Comparison of ENCODE assay signal across 8 mouse cellular contexts in genomic region chr10:80131316-80131951, GRCm38 (mm10). TPM values are rescaled to one million over a fixed set of nuclear protein-coding genes. Genes with fewer than 3 reads are reported as not detected.
A peak's percentile ranks its signal among the peaks of the same experiment; 100 is the strongest.
DNase-seq lines count a peak whose midpoint lies in the region; ATAC-seq lines count a peak whose summit lies in the region.

No protein-coding gene starts in this region.

- H3K4me1 ChIP-seq in forebrain, embryonic 10.5 days: peaks cover 39% of the 10 kb centered on the region
- H3K4me1 ChIP-seq in limb, embryonic 13.5 days: peaks cover 22% of the 10 kb centered on the region
- peaks cover 25% of the 10 kb centered on the region for H3K4me1 ChIP-seq in neural tube, embryonic 15.5 days

- H3K4me2 ChIP-seq in limb, embryonic 13.5 days (replicated peaks): peak overlapping the region; percentile 56
- peak overlapping the region; percentile 24 for H3K4me2 ChIP-seq in neural tube, embryonic 15.5 days

- peak overlapping the region; percentile 48; the same call in 1 of the 2 replicates for H3K9ac ChIP-seq in limb, embryonic 13.5 days
- H3K9ac ChIP-seq in neural tube, embryonic 15.5 days (replicated peaks): peak overlapping the region; percentile 11; the same call in 1 of the 2 replicates

- peak overlapping the region; percentile 36 for H3K4me3 ChIP-seq in forebrain, embryonic 10.5 days
- peak overlapping the region; percentile 28 for H3K4me3 ChIP-seq in limb, embryonic 13.5 days
- peak overlapping the region; percentile 1; the same call in 1 of the 2 replicates for H3K4me3 ChIP-seq in neural tube, embryonic 15.5 days (replicated peaks)

- H3K9me3 ChIP-seq in forebrain, embryonic 10.5 days: no peaks in the 10 kb centered on the region
- 0 out of 2 replicates have a peak, but pooled peaks cover 5% of the 10 kb centered on the region for H3K9me3 ChIP-seq in limb, embryonic 13.5 days
- no peaks in the 10 kb centered on the region for H3K9me3 ChIP-seq in neural tube, embryonic 15.5 days (replicated peaks)

- peak; percentile 59 to 72 for DNase-seq in kidney, postnatal 4 days
- DNase-seq in kidney, adult 11 months: no peak
- DNase-seq in adrenal gland, postnatal 36 days: peak; percentile 72 to 78
- DNase-seq in forebrain, embryonic 10.5 days (ENCODE audit: extremely low spot score, low spot score): peak; percentile 62
- DNase-seq in c-Kit-positive CD71-positive TER-119-positive erythroid progenitor cells, embryonic 14.5 days (ENCODE audit: low spot score): no peak
- no peak for DNase-seq in lung, postnatal 25 days (ENCODE audit: low spot score)

- 16% methylated on average over 55 of the region's 55 CpGs for WGBS in forebrain, embryonic 10.5 days
- 14% methylated on average over 55 of the region's 55 CpGs for WGBS in limb, embryonic 13.5 days
- WGBS in neural tube, embryonic 15.5 days: 14% methylated on average over 55 of the region's 55 CpGs

- peak; percentile 52; the same call in 1 of the 2 replicates for ATAC-seq in limb, embryonic 13.5 days (ENCODE audit: low FRiP score, low read depth)
- ATAC-seq in neural tube, embryonic 15.5 days (ENCODE audit: low FRiP score): peak; percentile 74

- H3K27ac ChIP-seq in forebrain, embryonic 10.5 days: peak overlapping the region; percentile 54; the same call in 1 of the 2 replicates
- H3K27ac ChIP-seq in limb, embryonic 13.5 days: no peak overlapping the region; the same call in 1 of the 2 replicates
- peak overlapping the region; percentile 35; the same call in 1 of the 2 replicates for H3K27ac ChIP-seq in neural tube, embryonic 15.5 days (replicated peaks)

- peaks cover 100% of the 10 kb centered on the region for H3K36me3 ChIP-seq in forebrain, embryonic 10.5 days (replicated peaks)
- peaks cover 95% of the 10 kb centered on the region for H3K36me3 ChIP-seq in limb, embryonic 13.5 days
- peaks cover 94% of the 10 kb centered on the region for H3K36me3 ChIP-seq in neural tube, embryonic 15.5 days

- peaks cover 66% of the 10 kb centered on the region for H3K27me3 ChIP-seq in forebrain, embryonic 10.5 days (ENCODE audit: poor library complexity, severe bottlenecking)
- H3K27me3 ChIP-seq in limb, embryonic 13.5 days: peaks cover 30% of the 10 kb centered on the region
- H3K27me3 ChIP-seq in neural tube, embryonic 15.5 days (replicated peaks): no peaks in the 10 kb centered on the region

RNA-seq across cellular contexts. Expression of gene Atp5d, which starts 7.0 kb away (rescaled TPM):
- 100 to 1,000 TPM; 561 to 735 TPM for total RNA-seq in adrenal gland, postnatal 36 days (2021)
- 495 and 498 TPM in 2 replicates for polyA plus RNA-seq in forebrain, embryonic 10.5 days (2016; fragmentation: Nextera tagmentation; extraction: Ambion mirVana)
- polyA plus RNA-seq in limb, embryonic 13.5 days (2015; fragmentation: Nextera tagmentation; extraction: Ambion mirVana): 456 and 475 TPM in 2 replicates
- 553 and 558 TPM in 2 replicates for polyA plus RNA-seq in neural tube, embryonic 15.5 days (2015; fragmentation: Nextera tagmentation; extraction: Ambion mirVana)

RNA-seq across cellular contexts. Expression of gene Cbarp, which starts 9.2 kb away (rescaled TPM):
- 100 to 1,000 TPM in 1 of 2 experiments, 10 to 100 TPM in 1; 57.5 to 205 TPM for total RNA-seq in adrenal gland, postnatal 36 days (2021)
- polyA plus RNA-seq in forebrain, embryonic 10.5 days (2016; fragmentation: Nextera tagmentation; extraction: Ambion mirVana): 6.8 and 7.3 TPM in 2 replicates
- 7.4 and 8.1 TPM in 2 replicates for polyA plus RNA-seq in limb, embryonic 13.5 days (2015; fragmentation: Nextera tagmentation; extraction: Ambion mirVana)
- 91.9 and 93.0 TPM in 2 replicates for polyA plus RNA-seq in neural tube, embryonic 15.5 days (2015; fragmentation: Nextera tagmentation; extraction: Ambion mirVana)

RNA-seq across cellular contexts. Expression of gene Stk11, which starts 15.8 kb away (rescaled TPM):
- 100 to 1,000 TPM; 146 to 149 TPM for total RNA-seq in adrenal gland, postnatal 36 days (2021)
- 14.4 and 18.1 TPM in 2 replicates for polyA plus RNA-seq in forebrain, embryonic 10.5 days (2016; fragmentation: Nextera tagmentation; extraction: Ambion mirVana)
- 17.1 and 17.4 TPM in 2 replicates for polyA plus RNA-seq in limb, embryonic 13.5 days (2015; fragmentation: Nextera tagmentation; extraction: Ambion mirVana)
- 16.9 and 17.3 TPM in 2 replicates for polyA plus RNA-seq in neural tube, embryonic 15.5 days (2015; fragmentation: Nextera tagmentation; extraction: Ambion mirVana)

RNA-seq across cellular contexts. Expression of gene Midn, which starts 16.6 kb away (rescaled TPM):
- 100 to 1,000 TPM; 104 to 188 TPM for total RNA-seq in adrenal gland, postnatal 36 days (2021)
- 19.1 and 19.8 TPM in 2 replicates for polyA plus RNA-seq in forebrain, embryonic 10.5 days (2016; fragmentation: Nextera tagmentation; extraction: Ambion mirVana)
- polyA plus RNA-seq in limb, embryonic 13.5 days (2015; fragmentation: Nextera tagmentation; extraction: Ambion mirVana): 22.9 and 23.2 TPM in 2 replicates
- polyA plus RNA-seq in neural tube, embryonic 15.5 days (2015; fragmentation: Nextera tagmentation; extraction: Ambion mirVana): 19.4 and 20.5 TPM in 2 replicates

RNA-seq across cellular contexts. Expression of gene Sbno2, which starts 26.1 kb away (rescaled TPM):
- 10 to 100 TPM; 49.3 to 51.3 TPM for total RNA-seq in adrenal gland, postnatal 36 days (2021)
- polyA plus RNA-seq in forebrain, embryonic 10.5 days (2016; fragmentation: Nextera tagmentation; extraction: Ambion mirVana): 14.7 and 15.6 TPM in 2 replicates
- polyA plus RNA-seq in limb, embryonic 13.5 days (2015; fragmentation: Nextera tagmentation; extraction: Ambion mirVana): 13.5 and 15.2 TPM in 2 replicates
- 11.7 and 12.8 TPM in 2 replicates for polyA plus RNA-seq in neural tube, embryonic 15.5 days (2015; fragmentation: Nextera tagmentation; extraction: Ambion mirVana)

Comparison
In these comparisons a context has a peak if more than half of its experiments do, and no peak if none do; other contexts are left out.
1. DNase-seq: peak in kidney, postnatal 4 days (2 of 2), adrenal gland, postnatal 36 days (2 of 2) and forebrain, embryonic 10.5 days (single experiment); none in kidney, adult 11 months (single experiment), c-Kit-positive CD71-positive TER-119-positive erythroid progenitor cells, embryonic 14.5 days (single experiment) and lung, postnatal 25 days (single experiment).
2. RNA of gene Cbarp, which starts 9.2 kb away (polyA plus RNA-seq): 91.9 to 93.0 TPM in neural tube, embryonic 15.5 days; 7.4 to 8.1 TPM in limb, embryonic 13.5 days and 6.8 to 7.3 TPM in forebrain, embryonic 10.5 days; every median in the first group is over 10 times any median in the second.
3. Peak in every context shown above with its lines, with median percentiles within 50 percentile points of each other: H3K4me3 ChIP-seq.